Mouse (Mus musculus) left cerebral cortex, postnatal 14 days (tissue): Measurements from ENCODE around the gene Prickle2. TPM values are rescaled to one million over a fixed set of nuclear protein-coding genes. Genes with fewer than 3 reads are reported as not detected.

Experiments used
- DNase-seq, 2 experiments: peaks; one replicate each; pipeline ENCODE4 v3.0.0; 2021 to 2022; ENCODE audit warnings: low spot score in 2 of 2, mixed read lengths in 1 of 2
- intact Hi-C: fragments of 180-260 bp; cut with DNase I; formaldehyde crosslinking; loops from one replicate; pipeline ENCODE4 v1.15.1; 2025
- total RNA-seq, 2 experiments: library from RNA; stranded (reverse); gene quantifications; 2 replicates each; pipeline ENCODE4 v1.2.3; 2021

The Prickle2 gene
- total RNA-seq, 2 experiments from 2014 or later: 184 to 211 TPM

GRCm38 (mm10) chr6:92346729-92347128 is 359.2 kb downstream of the Prickle2 start:
- intact Hi-C loops: loop anchor here (5.0 kb wide), 2 partner anchors 36 to 51 kb away; no protein-coding TSS in a partner anchor
- DNase-seq: no peak

GRCm38 (mm10) chr6:92345151-92345550 is 360.8 kb downstream of the Prickle2 start:
- intact Hi-C loops: loop anchor here (5.0 kb wide), 2 partner anchors 37 to 52 kb away; no protein-coding TSS in a partner anchor
- DNase-seq: peak; percentile 28 to 69

- intact Hi-C loops: no loop called here
Observed at GRCm38 (mm10) chr6:92344588-92344987, 361.4 kb downstream of the Prickle2 start.

More at GRCm38 (mm10) chr6:92344588-92344987, 361.4 kb downstream of the Prickle2 start:
- DNase-seq: no peak

Other genes starting within 250 kb of the Prickle2 start
- not detected for gene A730049H05Rik, start 110.3 kb upstream of the Prickle2 start, total RNA-seq
- gene Gm15737, start 163.2 kb upstream of the Prickle2 start, total RNA-seq: not detected
- 1 to 10 TPM; 4.9 TPM for gene Adamts9, start 237.3 kb upstream of the Prickle2 start, total RNA-seq